Mouse (Mus musculus): ENCODE results near the gene Ppp2r3c.
"Not testable (repeated sequence)": the region's sequence is repeated elsewhere in the genome, so short reads cannot be mapped to it uniquely, and the experiment has no call there.

Gene Ppp2r3c

GRCm38 (mm10) chr12:55302485-55303441 is at the start of gene Ppp2r3c:
Ppp2r3c (minus strand) TSS chr12:55302998.
- DNase-seq (ENCODE audit: low read depth, low spot score), result peak; percentile 95

- no peak for DNase-seq (ENCODE audit: low read depth, low spot score)
Observed at GRCm38 (mm10) chr12:55344583-55344982, 41.8 kb upstream of the Ppp2r3c start.

- no peak for DNase-seq (ENCODE audit: low read depth, low spot score)
Observed at GRCm38 (mm10) chr12:55343998-55344397, 41.2 kb upstream of the Ppp2r3c start.

GRCm38 (mm10) chr12:55343045-55343444 is 40.2 kb upstream of the Ppp2r3c start:
- not testable (repeated sequence) for DNase-seq (ENCODE audit: low read depth, low spot score)

GRCm38 (mm10) chr12:55338490-55338889 is 35.7 kb upstream of the Ppp2r3c start:
- DNase-seq (ENCODE audit: low read depth, low spot score), result not testable (repeated sequence)

- no peak for DNase-seq (ENCODE audit: low read depth, low spot score)
Observed at GRCm38 (mm10) chr12:55333662-55334061, 30.9 kb upstream of the Ppp2r3c start.

- no peak for DNase-seq (ENCODE audit: low read depth, low spot score)
Observed at GRCm38 (mm10) chr12:55329351-55329750, 26.6 kb upstream of the Ppp2r3c start.

GRCm38 (mm10) chr12:55328784-55329183 is 26.0 kb upstream of the Ppp2r3c start:
- no peak for DNase-seq (ENCODE audit: low read depth, low spot score)

- DNase-seq (ENCODE audit: low read depth, low spot score), result no peak
Observed at GRCm38 (mm10) chr12:55325702-55326101, 22.9 kb upstream of the Ppp2r3c start.

GRCm38 (mm10) chr12:55321642-55322291 is 19.0 kb upstream of the Ppp2r3c start:
- DNase-seq (ENCODE audit: low read depth, low spot score), result no peak

GRCm38 (mm10) chr12:55315192-55315591 is 12.4 kb upstream of the Ppp2r3c start:
- peak; percentile 90 for DNase-seq (ENCODE audit: low read depth, low spot score)

- DNase-seq (ENCODE audit: low read depth, low spot score), result no peak
Observed at GRCm38 (mm10) chr12:55313901-55314300, 11.1 kb upstream of the Ppp2r3c start.

- no peak for DNase-seq (ENCODE audit: low read depth, low spot score)
Observed at GRCm38 (mm10) chr12:55311841-55312240, 9.0 kb upstream of the Ppp2r3c start.

- DNase-seq (ENCODE audit: low read depth, low spot score), result no peak
Observed at GRCm38 (mm10) chr12:55309501-55309900, 6.7 kb upstream of the Ppp2r3c start.

GRCm38 (mm10) chr12:55308731-55309130 is 5.9 kb upstream of the Ppp2r3c start:
- no peak for DNase-seq (ENCODE audit: low read depth, low spot score)

- peak; percentile 11 for DNase-seq (ENCODE audit: low read depth, low spot score)
Observed at GRCm38 (mm10) chr12:55307566-55307965, 4.8 kb upstream of the Ppp2r3c start.

- no peak for DNase-seq (ENCODE audit: low read depth, low spot score)
Observed at GRCm38 (mm10) chr12:55306371-55306770, 3.6 kb upstream of the Ppp2r3c start.

- peak; percentile 17 for DNase-seq (ENCODE audit: low read depth, low spot score)
Observed at GRCm38 (mm10) chr12:55301472-55302300, 1.1 kb downstream of the Ppp2r3c start.

GRCm38 (mm10) chr12:55300820-55301351 is 1.9 kb downstream of the Ppp2r3c start:
- DNase-seq (ENCODE audit: low read depth, low spot score), result peak; percentile 10

- DNase-seq (ENCODE audit: low read depth, low spot score), result no peak
Observed at GRCm38 (mm10) chr12:55299336-55299735, 3.5 kb downstream of the Ppp2r3c start, which contains the start of gene 1110008L16Rik. 1110008L16Rik (plus strand) TSS chr12:55299577.

- DNase-seq (ENCODE audit: low read depth, low spot score), result no peak
Observed at GRCm38 (mm10) chr12:55298112-55298511, 4.7 kb downstream of the Ppp2r3c start.

Measured in CD4-positive helper T cell, adult 2 months (primary cell).